Mouse (Mus musculus): Measurements from ENCODE around the gene Coq9.

The Coq9 gene

GRCm38 (mm10) chr8:94837662-94838574 lies at the start of gene Coq9, which contains the start of gene Ciapin1:
Coq9 (plus strand) TSS chr8:94838321.
Ciapin1 (minus strand) TSS chr8:94838358.
- peak; percentile 95 for DNase-seq (ENCODE audit: low read depth)

GRCm38 (mm10) chr8:94789256-94789955 lies 48.7 kb upstream of the Coq9 start:
- DNase-seq (ENCODE audit: low read depth): no peak

GRCm38 (mm10) chr8:94794368-94794767 lies 43.8 kb upstream of the Coq9 start:
- no peak for DNase-seq (ENCODE audit: low read depth)

GRCm38 (mm10) chr8:94794782-94795181 lies 43.3 kb upstream of the Coq9 start:
- no peak for DNase-seq (ENCODE audit: low read depth)

- peak; percentile 78 for DNase-seq (ENCODE audit: low read depth)
Observed at GRCm38 (mm10) chr8:94800278-94800968, 37.7 kb upstream of the Coq9 start.

GRCm38 (mm10) chr8:94801293-94802095 lies 36.6 kb upstream of the Coq9 start:
- no peak for DNase-seq (ENCODE audit: low read depth)

- DNase-seq (ENCODE audit: low read depth): no peak
Observed at GRCm38 (mm10) chr8:94802375-94802774, 35.7 kb upstream of the Coq9 start.

- no peak for DNase-seq (ENCODE audit: low read depth)
Observed at GRCm38 (mm10) chr8:94803551-94803950, 34.6 kb upstream of the Coq9 start.

GRCm38 (mm10) chr8:94804546-94805340 lies 33.4 kb upstream of the Coq9 start:
- no peak for DNase-seq (ENCODE audit: low read depth)

- DNase-seq (ENCODE audit: low read depth): no peak
Observed at GRCm38 (mm10) chr8:94805811-94806210, 32.3 kb upstream of the Coq9 start.

- no peak for DNase-seq (ENCODE audit: low read depth)
Observed at GRCm38 (mm10) chr8:94807506-94807905, 30.6 kb upstream of the Coq9 start.

- no peak for DNase-seq (ENCODE audit: low read depth)
Observed at GRCm38 (mm10) chr8:94808372-94808771, 29.7 kb upstream of the Coq9 start.

- DNase-seq (ENCODE audit: low read depth): no peak
Observed at GRCm38 (mm10) chr8:94810153-94810552, 28.0 kb upstream of the Coq9 start, which contains the start of gene Ccl17. Ccl17 (plus strand) TSS chr8:94810453.

GRCm38 (mm10) chr8:94810855-94811254 lies 27.3 kb upstream of the Coq9 start:
- DNase-seq (ENCODE audit: low read depth): no peak

- DNase-seq (ENCODE audit: low read depth): no peak
Observed at GRCm38 (mm10) chr8:94811654-94812053, 26.5 kb upstream of the Coq9 start.

- DNase-seq (ENCODE audit: low read depth): peak; percentile 91
Observed at GRCm38 (mm10) chr8:94812645-94813098, 25.4 kb upstream of the Coq9 start.

- DNase-seq (ENCODE audit: low read depth): no peak
Observed at GRCm38 (mm10) chr8:94814556-94814955, 23.6 kb upstream of the Coq9 start.

- no peak for DNase-seq (ENCODE audit: low read depth)
Observed at GRCm38 (mm10) chr8:94817933-94818332, 20.2 kb upstream of the Coq9 start.

GRCm38 (mm10) chr8:94819671-94820179 lies 18.4 kb upstream of the Coq9 start:
- no peak for DNase-seq (ENCODE audit: low read depth)

- no peak for DNase-seq (ENCODE audit: low read depth)
Observed at GRCm38 (mm10) chr8:94820553-94820952, 17.6 kb upstream of the Coq9 start.
